Mouse (Mus musculus): ENCODE data around the gene Cavin4.

Cavin4 gene

DNA sequence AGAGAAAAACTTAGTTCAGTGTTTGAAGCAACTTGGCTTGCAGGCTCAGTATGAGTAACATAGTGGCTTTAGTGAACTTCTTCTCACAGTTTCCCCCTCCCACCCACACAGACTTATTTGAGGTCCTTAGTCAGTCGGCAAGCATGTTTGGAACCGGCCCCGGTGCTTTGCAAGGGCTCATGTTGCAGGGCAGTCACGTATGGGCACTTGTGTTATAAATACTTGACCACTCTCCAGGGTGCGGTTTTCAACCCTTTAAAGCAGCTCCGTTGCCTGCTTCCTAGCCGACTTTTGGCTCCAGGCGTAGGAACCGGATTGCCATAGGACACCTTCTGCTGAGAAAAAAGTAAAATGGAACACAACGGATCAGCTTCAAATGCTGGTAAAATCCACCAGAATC lies at the start of gene Cavin4:
Gene Cavin4 (plus strand): TSS at position 244 of the 400 bp plus-strand sequence.
- DNase-seq: no peak

DNA sequence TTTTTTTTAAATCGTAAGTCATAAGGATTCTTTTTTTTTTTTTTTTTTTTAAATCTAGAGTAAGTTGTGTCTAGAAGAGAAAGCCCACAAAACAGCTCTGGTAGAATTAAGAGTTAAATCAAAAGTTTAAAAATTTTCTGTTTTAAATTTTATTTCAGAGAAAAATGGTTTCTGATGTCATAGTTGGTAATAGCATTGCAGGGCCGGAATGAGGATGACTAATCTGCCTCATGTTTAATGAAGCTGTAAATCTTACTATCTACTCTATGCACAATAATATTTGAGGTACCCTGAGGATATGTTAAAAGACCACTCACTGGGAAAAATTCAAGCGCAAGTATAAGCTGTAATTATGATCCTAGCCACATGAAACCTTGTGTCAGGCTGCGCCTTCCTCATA lies 47.8 kb upstream of the Cavin4 start:
- no peak for DNase-seq

DNA sequence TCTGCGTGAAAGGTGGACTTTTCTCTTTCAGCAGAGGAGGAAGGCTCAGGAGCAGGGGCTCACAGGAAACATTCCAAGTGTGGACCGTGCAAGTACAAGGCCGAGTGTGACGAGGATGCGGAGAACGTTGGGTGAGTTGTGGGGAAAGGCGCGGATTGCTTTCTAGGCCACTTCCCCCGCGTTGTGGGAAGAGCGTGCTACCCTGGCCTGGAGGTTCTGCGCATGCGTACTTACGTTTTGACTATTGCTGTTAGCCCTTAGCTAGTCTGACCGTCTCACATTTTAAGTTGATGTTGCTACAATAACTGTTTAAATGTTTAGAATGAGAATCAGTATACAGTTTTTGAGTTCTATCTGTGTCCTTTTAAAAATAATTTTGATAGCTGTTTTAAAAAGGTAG lies 46.1 kb upstream of the Cavin4 start:
- no peak for DNase-seq

DNA sequence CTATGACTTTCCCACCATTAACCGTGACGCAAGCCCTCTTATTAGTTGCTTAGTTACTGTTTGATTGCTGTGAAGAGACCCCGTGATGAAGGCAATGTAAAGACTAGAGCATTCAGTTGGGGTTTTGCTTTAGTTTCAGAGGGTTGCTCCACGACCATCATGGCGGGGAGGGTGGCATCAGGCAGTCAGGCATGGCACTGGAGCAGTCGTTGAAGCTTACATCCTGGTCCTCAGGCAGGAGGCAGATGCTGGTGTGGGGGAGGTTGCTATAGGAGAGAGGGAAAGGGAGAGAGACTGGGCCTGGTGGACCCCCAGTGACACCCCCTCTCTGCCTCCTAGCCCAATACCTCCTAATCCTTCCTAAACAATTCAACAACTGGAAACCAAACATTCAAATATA lies 43.2 kb upstream of the Cavin4 start:
- no peak for DNase-seq

DNA sequence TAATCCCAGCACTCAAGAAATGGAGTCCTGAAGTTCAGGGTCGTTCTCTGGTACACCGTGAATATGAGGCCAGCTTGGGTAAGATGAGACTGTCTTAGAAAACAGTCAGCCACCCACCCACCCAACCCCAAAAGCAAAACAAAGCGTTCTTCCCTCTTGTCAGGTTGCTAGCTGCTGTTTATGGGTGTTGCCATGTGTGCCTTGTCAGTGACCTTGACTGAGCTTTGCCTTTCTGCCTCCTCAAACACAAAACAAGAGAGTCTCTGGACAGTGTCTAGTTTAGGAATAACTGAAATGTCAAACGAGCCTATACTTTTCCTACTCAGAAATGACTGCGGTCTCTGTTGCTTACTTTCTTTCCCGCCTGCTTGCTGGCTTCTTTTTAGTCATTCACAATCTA lies 41.1 kb upstream of the Cavin4 start:
- DNase-seq: no peak

DNA sequence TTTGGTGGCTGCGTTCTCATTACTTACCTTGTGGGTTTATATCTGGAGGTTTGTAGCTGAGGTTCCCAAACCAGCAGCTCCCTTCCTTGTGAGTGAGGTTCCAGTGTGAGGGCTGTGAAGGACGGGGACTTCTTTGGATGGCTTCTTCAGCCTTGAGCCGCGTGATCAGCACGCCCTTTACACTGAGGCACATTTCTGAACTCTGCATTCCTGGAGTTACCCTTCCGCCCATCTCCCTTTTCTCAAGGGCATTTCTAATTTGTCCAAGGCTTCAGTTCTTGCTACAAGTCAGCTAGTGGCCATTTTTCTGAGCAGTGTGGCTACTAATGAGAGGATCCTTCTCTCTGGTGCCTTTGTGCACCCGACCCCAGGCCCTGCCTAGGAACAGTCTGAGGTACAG lies 40.4 kb upstream of the Cavin4 start:
- no peak for DNase-seq

DNA sequence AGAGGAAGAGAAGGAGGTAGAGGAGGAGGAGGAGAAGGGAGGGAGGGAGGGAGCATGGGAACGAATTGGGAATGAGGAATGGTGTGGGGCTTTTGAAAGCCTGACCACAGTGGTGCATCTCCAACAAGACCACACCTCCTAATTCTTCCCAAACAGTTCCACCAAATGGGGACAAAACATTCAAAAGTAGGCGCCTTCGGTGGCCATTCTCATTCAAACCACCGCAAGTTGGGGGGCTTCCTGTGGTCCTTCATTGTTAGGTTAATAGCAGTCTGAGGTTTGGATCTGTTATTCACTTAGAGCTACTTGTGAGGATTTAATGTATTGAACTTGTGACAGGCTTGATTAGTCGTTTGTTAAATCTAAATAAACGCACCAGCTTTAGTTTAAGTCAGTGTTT lies 38.4 kb upstream of the Cavin4 start:
- DNase-seq: no peak

DNA sequence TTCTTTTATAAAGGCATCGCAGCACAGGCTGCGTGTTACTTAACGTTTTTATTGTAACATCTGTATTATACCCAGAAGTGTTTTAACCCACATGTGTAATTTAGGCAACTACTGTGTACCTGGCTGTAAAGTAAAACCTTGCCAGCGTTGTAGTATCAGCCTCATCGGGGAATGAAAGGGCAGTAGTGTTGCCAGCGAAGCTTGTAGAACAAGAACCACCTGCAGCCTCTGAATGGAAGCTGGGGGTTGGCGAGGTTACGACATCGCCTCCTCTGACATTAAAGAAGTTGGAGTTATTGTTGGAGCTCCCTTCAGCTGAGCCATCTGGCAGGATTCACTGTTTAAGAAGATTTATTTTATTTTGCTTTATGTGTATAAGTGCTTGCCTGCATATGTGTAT lies 37.5 kb upstream of the Cavin4 start:
- no peak for DNase-seq

DNA sequence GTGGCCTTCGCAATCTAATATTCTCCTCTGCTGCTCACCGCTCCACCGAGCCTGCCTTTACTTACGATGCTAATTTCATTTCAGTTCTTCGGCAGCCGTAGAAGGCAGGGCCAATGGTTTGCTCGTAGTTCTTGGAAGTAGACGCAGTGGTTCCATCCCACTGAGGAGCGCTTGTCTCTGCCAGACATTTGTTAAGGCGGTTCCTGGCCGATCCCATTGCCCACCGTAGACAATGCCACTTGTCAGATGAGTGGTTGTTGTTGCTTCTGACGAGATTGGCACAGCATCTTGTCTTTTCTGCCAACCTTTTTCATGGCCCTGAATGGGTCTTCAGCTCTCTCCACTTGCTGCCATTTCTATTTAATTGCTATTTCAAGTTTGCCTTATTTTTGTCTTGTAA lies 33.9 kb upstream of the Cavin4 start:
- DNase-seq: no peak

DNA sequence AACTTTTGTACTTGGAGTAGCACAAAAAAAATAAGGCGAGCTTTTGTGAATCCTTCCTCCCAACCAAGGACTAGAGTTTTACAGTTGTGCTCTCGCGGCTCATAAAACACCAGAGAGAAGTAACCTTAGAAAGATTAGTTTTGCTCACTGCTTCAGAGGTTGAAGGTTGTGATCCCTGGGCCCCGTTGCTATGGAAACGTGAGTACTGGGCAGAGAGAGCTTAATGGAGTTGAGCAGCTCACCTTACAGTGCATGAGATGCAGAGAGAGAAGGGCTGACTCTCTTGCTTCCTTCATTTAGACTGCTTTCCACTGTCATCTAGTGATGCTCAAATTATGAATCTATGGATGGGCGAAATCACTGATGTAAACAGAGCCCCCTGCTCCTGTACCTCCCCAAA lies 29.8 kb upstream of the Cavin4 start:
- no peak for DNase-seq

DNA sequence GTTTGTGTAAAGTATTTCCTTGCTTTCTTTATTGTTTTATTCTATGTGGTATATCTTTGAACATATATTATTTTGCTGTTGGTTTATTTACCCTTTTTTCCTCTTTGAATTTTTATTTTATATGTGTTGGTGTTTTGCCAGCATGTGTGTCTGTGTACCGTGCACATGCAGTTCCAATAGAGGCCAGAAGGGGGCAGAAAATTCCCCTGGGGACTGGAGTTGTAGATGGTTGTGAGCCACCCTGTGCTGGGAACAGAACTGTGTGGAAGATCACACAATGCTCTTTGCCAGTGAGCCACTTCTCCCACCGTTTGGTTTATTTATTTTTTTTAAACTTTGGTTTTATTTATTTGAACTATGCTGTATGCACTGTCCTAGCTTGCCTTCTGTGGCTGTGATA lies 29.3 kb upstream of the Cavin4 start:
- peak; percentile 14 for DNase-seq

DNA sequence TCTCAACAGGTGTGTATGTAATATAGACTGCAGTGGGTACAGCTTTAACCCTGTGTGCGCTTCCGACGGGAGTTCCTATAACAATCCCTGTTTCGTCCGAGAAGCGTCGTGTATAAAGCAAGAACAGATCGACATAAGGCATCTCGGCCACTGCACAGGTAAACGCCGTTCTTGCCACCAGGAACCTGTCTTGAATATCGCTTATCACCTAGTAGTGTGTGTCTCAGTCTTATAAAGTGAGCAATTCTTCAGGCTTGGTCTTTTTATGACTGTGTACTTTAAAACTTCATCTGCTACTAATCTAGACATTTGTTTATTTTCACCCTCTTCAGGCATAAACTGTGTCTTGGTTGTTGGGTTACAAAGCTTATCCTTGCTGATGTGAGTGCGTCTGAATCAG lies 26.5 kb upstream of the Cavin4 start:
- no peak for DNase-seq

DNA sequence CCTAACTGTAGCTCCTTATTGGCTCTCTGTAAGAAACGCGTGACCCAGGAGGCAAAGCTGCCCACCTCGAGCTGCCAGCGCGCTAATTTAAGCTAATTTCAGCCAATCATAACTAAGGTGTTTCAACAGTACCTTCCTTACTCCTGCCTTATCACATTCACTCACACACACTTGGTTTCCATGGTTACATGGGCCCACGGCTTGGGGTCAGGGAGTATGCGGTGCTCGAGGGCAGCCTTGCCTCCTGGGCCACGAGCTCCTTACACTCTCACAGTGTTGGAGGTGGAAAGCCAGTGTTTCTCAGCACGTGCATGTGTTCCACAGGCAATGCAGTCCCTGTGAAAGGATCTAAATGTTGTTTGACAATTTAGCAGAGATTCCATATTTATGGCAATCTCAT lies 25.2 kb upstream of the Cavin4 start:
- DNase-seq: no peak

DNA sequence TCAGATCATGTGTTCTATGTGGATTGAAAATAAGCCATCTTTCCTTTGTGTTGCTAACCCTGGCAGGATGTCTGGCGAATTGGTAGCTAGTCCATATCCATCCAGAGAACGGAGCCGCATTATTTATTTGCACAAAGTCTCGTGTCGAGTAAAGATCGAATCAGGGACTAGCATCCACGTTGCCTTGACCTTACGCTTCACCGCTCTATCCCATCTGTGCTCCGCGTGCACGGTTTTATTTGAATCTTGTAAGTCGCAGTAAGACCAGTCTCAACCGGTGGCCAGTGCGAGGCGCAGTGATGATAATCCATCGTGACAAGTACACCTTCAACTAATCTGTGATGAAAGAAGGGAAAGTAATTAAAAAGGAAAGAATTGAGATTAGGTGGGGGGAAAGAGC lies 23.8 kb upstream of the Cavin4 start:
- DNase-seq: no peak

DNA sequence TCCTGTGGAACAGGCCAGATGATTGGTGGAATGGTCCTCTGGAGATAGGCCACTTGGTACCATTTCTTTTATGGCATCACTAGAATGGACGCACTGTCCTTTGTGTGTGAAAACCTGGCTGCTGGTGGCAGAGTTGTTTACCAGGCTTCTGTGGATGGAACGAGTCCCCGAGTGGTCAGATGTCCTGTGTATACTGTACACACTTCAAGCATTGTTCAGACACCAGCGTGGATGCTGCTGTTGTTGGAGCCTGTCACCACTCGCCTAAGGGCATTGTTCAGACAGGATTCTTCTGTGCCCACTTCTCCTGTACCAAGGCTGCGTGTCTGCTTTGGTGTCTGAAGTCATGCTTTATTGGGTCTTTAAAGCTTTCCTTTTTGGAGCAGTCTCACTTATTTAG lies 19.5 kb upstream of the Cavin4 start:
- DNase-seq: no peak

DNA sequence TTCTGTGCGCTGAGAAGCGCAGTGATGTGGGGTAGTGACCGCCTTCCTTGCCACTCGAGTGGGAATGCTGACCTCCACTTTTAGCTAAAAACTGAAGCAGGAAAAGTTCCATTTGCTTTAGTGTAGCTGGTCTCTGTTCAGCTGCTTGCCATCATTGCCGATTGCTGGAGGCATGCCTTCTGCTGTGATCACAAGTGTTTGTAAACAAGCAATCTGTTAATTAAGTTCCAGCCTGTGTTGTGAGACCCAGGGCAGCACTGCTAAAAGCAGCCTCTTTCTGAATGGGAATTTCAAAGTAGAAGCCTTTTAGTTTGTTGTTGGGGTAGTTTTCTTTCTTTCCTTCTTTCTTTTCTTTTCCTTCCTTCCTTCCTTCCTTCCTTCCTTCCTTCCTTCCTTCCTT lies 17.2 kb upstream of the Cavin4 start:
- no peak for DNase-seq

DNA sequence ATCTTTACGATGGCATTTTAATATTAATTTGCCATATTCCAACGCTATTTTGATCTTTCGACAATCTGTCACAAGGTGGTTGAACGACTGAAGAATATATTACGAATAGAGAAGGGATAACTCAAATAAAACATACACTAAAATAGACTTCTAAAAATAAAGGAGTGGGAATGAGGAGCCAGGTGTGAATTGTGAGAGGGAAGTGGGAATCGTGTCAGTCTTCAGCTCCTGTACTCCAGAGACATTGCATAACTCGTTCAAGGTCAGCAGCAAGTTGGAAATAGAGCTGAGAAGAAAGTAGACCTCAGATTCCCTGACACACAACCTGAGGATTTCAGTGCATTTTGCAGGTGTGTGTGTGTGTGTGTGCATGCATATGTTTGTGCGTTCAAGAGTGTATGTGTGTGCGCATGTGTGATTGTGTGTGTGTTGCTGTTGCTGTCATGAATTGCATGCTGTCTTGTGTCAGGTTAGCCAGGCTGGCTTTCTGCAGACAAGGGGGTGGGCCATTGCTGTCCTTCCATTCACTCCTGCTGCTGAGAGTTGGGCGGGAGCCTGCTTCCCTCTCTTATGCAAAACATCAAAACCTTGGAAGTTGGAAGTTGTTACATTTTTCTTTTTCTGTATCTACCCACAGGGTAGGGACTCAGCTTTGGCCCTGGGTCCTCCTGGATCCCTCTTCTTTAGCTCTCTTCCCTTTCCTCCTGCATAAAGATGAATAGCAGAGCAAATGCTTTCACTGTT lies 12.5 kb upstream of the Cavin4 start:
- DNase-seq: no peak

DNA sequence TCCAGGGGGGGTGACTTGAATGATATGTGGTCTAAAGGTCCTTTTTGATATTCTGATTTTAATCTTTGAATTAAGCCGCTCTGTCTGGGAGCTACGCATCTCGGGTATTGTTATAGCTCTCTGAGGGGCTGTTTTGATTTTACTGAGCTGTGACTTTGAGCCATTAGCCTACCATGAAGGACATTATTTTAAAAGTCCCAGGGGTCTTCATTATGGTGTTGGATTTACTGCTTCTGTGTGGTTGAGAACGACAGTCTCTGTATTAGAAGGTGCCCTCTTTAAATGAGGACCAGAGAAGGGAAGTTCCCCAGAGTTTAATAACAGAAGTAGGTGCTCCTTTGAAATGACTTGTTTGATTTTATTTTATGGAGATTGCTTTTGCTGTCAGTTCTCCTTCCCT lies 9.2 kb upstream of the Cavin4 start:
- no peak for DNase-seq

DNA sequence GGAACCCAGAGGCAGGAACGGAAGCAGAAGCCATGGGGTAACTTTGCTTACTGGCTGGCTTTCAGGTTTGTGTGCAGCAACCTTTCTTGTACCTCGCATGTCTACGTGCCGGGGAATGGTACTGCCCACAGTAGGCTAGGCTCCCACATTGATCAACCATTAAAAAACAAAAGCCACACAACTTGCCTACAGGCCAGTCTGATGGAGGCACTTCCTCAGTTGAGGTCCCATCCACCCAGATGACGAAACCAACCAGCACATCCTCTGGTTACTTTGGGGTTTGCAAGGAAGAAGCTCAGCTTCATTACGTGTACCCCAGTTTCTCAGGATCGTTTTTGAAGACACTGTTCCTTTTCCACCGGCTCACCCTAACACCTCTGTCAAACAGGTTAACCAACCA lies 6.8 kb upstream of the Cavin4 start:
- no peak for DNase-seq

DNA sequence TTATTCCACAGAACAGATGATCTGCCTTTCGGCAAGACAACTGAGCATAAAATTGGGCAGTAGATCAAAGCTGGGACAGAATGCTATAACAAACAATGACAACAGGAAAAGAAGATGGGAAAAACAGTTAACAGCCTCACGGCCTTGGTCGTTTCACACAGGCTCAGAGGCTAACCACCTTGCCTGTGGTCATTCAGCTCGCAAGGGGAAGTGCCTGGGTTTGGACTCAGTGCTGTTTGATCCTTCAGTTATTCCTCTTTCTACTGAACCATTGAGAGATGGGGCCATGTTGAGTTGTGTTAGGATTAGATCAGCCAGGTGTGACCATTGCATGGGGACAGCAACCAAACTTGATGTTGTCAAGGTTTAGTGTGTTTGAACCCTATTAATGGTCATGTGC lies 3.2 kb upstream of the Cavin4 start:
- no peak for DNase-seq

DNA sequence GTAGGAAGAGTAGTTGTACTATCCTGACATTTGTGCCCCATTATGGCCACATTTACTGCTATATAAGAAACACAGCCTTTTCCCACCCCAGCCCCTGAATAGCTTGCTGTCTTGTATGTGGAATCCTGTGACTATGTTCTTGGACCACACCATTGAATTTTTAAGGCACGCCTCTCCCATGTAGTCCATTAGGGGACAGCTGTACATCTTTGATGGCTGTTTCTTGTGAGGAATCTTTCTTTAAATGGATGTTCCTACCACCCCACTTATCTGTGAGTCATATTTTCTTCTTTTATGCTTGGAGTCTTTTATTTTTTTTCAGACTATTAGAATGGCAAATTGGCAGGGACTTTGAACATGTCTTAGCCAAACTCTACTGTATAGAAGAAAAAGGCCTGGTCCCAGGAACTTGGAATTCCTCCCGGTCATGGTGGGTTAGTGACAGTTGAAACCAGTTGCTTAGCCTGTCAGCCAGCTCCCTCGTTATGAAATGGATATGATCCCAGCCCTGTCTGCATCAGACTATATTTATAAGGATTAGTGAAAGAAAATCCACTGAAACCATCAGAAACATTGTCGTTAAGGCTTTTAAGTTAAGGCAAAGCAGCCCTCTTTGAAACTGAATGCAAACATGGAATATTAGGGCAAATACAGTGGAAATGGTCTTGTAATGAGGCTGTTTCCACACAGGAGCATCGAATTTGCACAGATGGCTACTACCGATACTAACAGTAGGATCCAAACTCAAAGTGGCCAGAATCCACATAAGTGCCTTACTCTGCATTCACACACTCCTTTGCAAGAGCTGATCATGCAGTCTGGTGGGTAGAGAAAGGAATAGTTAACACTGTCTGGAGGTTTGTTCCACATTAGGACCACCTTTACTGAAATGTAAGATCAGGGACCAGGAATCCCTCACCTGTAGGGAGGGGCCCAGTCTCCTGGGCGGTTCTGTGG lies 2.4 kb upstream of the Cavin4 start:
- DNase-seq: no peak

DNA sequence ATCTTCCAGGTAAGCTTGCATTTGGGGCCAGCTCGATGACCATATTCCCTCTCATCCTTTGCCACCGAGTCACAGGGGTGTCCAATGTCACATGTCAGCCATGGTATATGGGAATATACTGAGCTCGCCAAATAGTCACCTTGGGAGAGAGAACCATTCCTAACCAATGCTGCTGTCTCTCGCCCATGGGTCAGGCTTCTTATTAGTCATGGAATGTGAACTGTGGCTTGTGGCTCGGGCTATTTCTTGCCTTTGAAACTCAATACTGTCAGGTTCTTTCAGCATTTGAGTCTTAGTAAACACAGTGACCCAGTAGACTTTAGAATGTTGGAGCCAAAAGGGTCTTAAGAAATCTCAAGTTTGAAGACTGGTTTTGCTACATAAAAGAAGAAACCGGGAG lies 707 bp downstream of the Cavin4 start:
- DNase-seq: no peak

DNA sequence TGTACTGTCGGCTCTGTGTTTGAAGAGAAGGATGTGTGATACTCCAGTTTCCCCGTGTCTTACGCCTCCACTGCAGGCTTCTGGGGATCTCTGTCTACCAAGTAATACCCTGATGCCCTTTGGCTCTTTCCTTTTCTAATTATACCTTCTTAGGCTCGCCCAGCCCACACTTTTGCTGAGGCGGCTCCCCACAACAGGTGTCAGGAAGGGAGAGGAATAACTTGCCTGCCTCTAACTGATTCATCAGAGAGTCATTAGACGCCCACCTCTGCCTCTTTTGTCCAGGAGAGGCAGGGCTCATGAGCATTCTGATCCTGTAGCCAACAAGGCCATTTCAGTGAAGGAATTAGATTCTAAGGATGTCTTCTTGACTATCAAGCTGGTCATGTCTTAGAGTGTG lies 4.0 kb downstream of the Cavin4 start:
- no peak for DNase-seq

DNA sequence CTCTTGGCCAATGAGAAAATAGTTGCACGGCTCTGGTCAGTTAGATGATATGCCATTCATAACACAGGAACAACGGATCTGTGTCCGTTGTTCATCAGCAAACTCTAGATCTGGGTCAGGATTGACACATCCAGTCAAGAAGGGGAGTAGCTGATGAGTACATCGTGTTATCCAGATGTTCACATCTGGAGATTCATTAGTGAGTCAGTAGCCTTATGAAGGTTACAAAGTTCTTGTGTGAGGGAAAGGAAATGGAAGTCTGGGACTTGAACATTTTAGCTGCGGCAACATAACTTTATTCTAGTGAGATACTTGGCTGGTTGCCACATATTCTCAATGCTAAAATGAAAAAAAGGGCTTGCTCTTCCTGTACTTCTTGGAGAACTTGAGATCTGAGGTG lies 9.6 kb downstream of the Cavin4 start:
- no peak for DNase-seq

DNA sequence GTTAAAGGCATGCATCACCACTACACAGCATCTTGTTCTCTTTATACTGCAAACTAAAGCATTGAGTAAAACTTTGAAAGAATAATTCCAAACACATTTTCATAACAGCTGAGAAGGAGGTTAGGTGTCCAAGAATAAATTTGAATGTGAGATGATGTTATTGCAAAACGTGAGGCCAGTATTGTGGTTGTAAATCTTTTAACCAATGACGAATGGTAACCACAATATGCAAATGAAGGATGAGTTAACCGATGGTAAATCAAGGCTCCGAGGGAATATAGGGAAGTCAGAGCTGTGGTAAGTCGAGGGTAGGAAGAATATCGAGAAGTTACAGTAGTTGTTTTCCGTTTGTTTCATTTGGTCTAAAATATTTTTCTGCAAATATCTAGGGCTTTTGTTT lies 11.1 kb downstream of the Cavin4 start:
- no peak for DNase-seq

Data from kidney, adult 18-20 months (tissue).